Mouse (Mus musculus): ENCODE measurements around the gene Serinc5.

Gene Serinc5

GRCm38 (mm10) chr13:92610311-92611221, at the start of gene Serinc5:
Gene Serinc5, plus strand, starts transcription at chr13:92611091.
- DNase-seq (ENCODE audit: inconsistent age in 2 of 2, low spot score in 1 of 2) = peak; percentile 98 to 99

GRCm38 (mm10) chr13:92576072-92576471, 34.8 kb upstream of the Serinc5 start, which contains the start of gene Spz1:
Gene Spz1, minus strand, starts transcription at chr13:92576172.
- no peak for DNase-seq (ENCODE audit: inconsistent age in 2 of 2, low spot score in 1 of 2)

GRCm38 (mm10) chr13:92576688-92577087, 34.2 kb upstream of the Serinc5 start:
- DNase-seq (ENCODE audit: inconsistent age in 2 of 2, low spot score in 1 of 2) = no peak

GRCm38 (mm10) chr13:92578210-92578609, 32.7 kb upstream of the Serinc5 start:
- no peak for DNase-seq (ENCODE audit: inconsistent age in 2 of 2, low spot score in 1 of 2)

- DNase-seq (ENCODE audit: inconsistent age in 2 of 2, low spot score in 1 of 2) = peak; percentile 77 to 95
Observed at GRCm38 (mm10) chr13:92580220-92581043, 30.5 kb upstream of the Serinc5 start.

GRCm38 (mm10) chr13:92584094-92584717, 26.7 kb upstream of the Serinc5 start:
- DNase-seq (ENCODE audit: inconsistent age in 2 of 2, low spot score in 1 of 2) = peak in 1 of 2 experiments; percentile 45

- DNase-seq (ENCODE audit: inconsistent age in 2 of 2, low spot score in 1 of 2) = no peak
Observed at GRCm38 (mm10) chr13:92588704-92589103, 22.2 kb upstream of the Serinc5 start.

- DNase-seq (ENCODE audit: inconsistent age in 2 of 2, low spot score in 1 of 2) = peak in 1 of 2 experiments; percentile 53
Observed at GRCm38 (mm10) chr13:92589255-92589654, 21.6 kb upstream of the Serinc5 start.

GRCm38 (mm10) chr13:92591225-92591624, 19.7 kb upstream of the Serinc5 start:
- DNase-seq (ENCODE audit: inconsistent age in 2 of 2, low spot score in 1 of 2) = no peak

GRCm38 (mm10) chr13:92592268-92592785, 18.6 kb upstream of the Serinc5 start:
- DNase-seq (ENCODE audit: inconsistent age in 2 of 2, low spot score in 1 of 2) = no peak

- DNase-seq (ENCODE audit: inconsistent age in 2 of 2, low spot score in 1 of 2) = peak in 1 of 2 experiments; percentile 41
Observed at GRCm38 (mm10) chr13:92592786-92593635, 17.9 kb upstream of the Serinc5 start.

- DNase-seq (ENCODE audit: inconsistent age in 2 of 2, low spot score in 1 of 2) = peak; percentile 67 to 85
Observed at GRCm38 (mm10) chr13:92593731-92594396, 17.0 kb upstream of the Serinc5 start.

GRCm38 (mm10) chr13:92594481-92594880, 16.4 kb upstream of the Serinc5 start:
- DNase-seq (ENCODE audit: inconsistent age in 2 of 2, low spot score in 1 of 2) = no peak

GRCm38 (mm10) chr13:92594907-92595306, 16.0 kb upstream of the Serinc5 start:
- no peak for DNase-seq (ENCODE audit: inconsistent age in 2 of 2, low spot score in 1 of 2)

- peak; percentile 68 to 89 for DNase-seq (ENCODE audit: inconsistent age in 2 of 2, low spot score in 1 of 2)
Observed at GRCm38 (mm10) chr13:92595424-92595823, 15.5 kb upstream of the Serinc5 start.

- DNase-seq (ENCODE audit: inconsistent age in 2 of 2, low spot score in 1 of 2) = peak in 1 of 2 experiments; percentile 44
Observed at GRCm38 (mm10) chr13:92605306-92605705, 5.6 kb upstream of the Serinc5 start.

GRCm38 (mm10) chr13:92609486-92610310, 1.2 kb upstream of the Serinc5 start:
- DNase-seq (ENCODE audit: inconsistent age in 2 of 2, low spot score in 1 of 2) = peak; percentile 46 to 82

- no peak for DNase-seq (ENCODE audit: inconsistent age in 2 of 2, low spot score in 1 of 2)
Observed at GRCm38 (mm10) chr13:92611254-92611784, 428 bp downstream of the Serinc5 start.

All from adrenal gland, adult (tissue).